Mouse (Mus musculus) spleen, postnatal 36 days (tissue): ENCODE results near the gene Grin3b.
A peak's percentile ranks its signal among the peaks of the same experiment; 100 is the strongest.

ENCODE experiments used
- DNase-seq, 2 experiments: peaks; one replicate each; pipeline ENCODE4 v3.0.0; 2022; ENCODE audit warnings: low spot score in 2 of 2, mixed read lengths in 1 of 2

The Grin3b gene

DNA sequence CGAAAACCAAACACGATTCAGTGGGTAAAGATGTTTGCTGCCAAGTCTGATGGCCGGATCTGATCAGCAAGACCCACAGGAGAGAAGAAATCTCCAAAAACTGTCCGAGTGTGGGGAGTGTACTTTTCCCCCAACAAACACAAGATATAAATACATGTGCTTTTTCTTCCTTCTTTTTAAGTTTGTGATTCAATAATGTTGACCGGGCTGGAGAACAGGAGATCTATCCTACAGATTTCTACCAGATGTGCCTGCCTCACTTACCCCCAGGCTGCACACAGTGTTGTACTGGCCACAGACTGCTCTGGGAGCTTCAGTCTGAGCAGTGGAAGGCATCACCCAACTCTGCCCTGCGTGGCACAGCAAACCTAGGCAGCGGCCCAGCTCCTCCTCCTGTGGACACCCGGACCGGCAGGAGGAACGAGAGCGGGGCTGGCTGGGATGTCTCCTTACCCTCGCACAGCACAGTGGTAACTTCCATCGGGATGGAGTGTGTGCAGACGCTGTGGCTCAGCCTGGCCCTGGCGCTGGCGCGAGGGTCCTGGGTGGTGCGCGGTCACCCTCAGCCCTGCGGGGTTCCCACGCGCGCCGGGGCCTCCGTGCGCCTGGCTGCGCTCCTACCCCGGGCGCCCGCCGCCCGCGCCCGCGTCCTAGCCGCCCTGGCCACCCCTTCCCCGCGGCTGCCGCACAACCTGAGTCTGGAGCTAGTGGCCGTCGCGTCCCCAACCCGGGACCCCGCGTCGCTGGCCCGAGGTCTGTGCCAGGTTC lies at the start of gene Grin3b:
Grin3b (plus strand) TSS at position 301 of the 768 bp plus-strand sequence.
- no peak for DNase-seq

DNA sequence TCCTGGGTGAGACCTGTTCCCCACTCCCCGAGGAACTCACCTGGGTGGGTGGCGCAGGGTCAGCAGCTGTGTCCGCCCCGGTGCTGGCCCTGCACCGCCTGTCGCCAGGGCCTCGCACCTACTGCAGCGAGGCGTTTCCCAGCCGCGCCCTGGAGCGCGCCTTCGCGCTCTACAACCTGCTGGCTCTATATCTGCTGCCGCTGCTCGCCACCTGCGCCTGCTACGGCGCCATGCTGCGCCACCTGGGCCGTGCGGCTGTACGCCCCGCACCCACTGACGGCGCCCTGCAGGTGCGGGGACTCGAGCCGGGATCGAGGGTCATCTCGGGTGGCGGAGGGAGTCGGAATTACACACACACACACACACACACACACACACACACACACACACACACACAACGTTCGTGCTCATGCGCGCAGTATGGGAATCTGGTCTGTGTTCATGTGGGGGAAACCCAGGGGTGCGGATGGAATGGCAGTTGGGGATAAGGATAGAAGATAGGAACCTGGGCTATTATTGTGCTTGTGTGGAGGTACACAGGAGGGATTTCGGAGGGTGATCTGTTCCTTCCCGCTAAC lies 49.5 kb upstream of the Grin3b start, which contains the start of gene R3hdm4:
R3hdm4 (minus strand) TSS at position 251 of the 578 bp plus-strand sequence.
- no peak for DNase-seq

DNA sequence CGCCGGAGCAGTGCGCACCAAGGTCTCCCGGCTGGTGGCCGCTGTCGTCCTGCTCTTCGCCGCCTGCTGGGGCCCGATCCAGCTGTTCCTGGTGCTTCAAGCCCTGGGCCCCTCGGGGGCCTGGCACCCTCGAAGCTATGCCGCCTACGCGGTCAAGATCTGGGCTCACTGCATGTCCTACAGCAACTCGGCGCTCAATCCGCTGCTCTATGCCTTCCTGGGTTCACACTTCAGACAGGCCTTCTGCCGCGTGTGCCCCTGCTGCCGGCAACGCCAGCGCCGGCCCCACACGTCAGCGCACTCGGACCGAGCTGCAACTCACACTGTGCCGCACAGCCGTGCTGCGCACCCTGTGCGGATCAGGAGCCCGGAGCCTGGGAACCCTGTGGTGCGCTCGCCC lies 48.9 kb upstream of the Grin3b start:
- no peak for DNase-seq

DNA sequence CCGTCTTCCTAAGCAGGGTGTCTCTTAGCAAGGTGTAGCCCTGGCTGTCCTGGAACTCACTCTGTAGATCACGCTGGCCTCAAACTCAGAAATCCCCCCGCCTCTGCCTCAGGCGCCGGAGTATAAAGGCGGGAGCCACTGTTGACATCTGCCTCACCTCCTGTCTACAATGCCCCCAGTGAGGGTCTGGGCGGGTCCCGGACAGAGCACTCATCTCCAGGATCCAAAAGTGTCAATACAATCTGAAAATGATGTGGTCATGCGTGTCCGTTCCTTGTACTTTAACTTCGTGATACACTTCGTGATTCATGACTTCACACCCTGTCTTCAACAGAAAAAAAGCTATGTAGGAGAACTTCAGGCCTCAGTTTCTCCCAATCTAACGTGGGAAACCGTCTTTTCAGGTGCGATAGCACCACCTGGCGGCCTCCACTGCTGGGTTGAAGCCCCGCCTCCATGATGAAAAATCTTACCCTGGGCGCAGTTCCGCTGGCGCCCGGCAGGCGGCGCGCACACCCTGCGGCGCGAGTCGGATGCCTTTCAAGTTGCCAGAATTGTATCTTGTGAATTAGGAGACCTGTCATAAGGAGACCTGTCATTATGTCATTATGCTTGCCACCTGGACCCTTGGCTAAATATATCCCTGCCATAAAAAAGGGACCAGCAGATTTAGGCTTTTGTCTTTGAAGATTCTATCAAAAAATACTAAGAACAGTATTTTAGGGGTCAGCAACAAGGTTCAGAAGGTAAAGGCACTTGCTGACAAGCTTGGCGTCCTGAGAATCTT lies 45.3 kb upstream of the Grin3b start:
- peak; percentile 86 to 93 for DNase-seq

DNA sequence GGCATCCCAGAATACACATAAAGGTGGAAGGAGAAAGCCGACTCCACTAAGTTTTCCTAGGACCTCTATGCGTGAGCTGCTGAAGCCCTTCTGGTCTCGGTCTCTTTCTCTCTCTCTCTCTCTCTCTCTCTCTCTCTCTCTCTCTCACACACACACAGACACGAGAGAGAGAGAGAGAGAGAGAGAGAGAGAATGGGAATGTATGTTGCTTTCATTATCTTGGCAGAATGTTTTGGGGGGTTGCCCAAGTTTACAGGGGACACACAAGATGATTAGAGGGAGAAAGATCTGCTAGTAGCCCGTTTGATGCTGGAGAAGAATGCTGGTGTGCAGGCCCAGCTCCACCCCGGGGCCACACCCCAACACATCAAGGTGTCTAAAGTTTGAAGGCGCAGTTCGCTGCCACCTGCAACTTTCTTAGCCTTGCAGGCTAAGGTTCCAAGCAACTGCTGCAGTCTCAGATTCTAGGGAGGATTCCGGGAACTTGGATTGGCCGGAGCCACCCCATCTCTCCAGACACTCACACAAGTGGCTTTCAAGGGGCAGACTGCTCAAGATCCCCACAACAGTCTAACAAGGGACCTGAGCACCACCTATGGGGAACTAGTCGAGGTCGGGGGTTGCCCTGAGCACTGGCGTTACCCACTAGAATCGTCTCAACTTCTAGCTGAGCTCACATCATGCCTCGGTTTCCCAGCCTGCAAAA lies 44.6 kb upstream of the Grin3b start:
- peak in 1 of 2 experiments; percentile 62 for DNase-seq

DNA sequence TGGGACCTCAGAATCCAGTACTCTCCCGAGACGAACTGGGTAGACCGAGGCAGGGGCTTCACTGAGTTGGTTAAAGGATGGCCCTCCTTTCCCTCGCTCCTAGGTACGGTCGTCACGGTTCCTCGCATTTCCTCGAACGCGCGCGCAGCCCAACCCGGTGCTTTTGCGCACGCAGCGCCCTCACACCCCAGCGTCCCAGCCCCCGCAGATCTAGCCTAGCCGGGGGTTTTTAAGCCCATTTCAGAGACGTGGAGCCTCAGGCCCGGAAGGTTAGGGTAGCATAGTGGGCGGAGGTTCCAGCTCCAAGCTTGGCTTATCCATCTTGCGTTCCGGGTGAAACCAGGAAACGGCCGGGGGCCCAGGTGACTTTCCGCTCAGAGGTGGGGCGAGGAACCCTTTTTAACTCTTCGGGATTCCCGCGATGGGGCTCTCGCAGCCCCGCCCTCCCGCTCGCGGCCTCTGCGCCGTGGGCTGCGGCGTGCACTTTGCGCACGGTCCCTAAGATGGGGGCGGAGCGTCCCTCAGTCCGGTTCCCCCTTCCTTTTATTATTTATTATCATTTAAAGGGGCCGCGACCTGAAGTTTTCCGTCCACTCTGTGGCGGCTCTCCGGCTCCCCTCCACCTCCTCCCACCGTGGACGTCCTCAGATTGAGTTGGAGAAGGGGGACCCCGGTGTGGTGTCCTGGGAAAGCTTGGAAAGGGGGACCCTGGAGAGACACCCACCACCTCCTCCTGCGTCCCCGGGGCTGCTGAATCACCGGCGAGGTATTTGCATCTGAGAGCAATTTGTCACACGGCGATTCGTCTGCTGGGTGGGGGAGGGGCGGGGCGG lies 43.8 kb upstream of the Grin3b start, which contains the start of gene Arid3a:
Arid3a (plus strand) TSS at position 553 of the 833 bp plus-strand sequence.
- peak; percentile 88 to 89 for DNase-seq

DNA sequence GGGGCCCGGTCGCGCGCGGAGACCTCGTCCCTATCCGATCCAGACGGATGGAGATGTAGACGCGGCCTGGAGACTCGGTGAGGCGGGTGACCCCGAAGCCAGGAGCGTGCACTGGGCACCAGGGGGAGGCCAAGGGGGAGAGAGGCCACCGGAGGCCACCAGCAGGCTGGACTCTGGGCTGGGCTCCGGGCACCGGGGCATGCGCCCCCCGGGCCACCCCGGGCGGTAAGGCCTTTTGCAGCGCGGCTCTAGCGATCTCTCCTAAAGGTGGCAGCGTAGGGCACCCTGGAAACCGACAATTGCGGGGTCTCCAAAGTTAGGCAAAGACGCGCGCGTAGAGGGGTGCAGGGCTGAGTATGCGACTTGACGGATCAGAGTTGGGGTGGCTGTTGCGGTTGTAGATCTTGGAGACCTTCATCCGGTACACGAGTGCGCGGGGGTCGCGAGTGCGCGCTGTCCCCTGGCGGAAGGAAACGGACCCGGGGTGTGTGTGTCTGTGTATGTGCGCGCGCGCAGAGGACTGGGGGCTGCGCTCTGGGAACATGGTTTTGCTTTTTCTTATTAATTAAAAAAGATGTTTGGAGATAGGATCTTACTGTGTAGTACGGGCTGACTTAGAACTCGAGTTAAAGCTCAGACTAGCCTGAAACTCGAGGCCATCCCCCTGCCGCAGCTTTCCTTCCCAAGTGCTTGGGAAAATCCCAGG lies 43.0 kb upstream of the Grin3b start:
- peak; percentile 71 to 72 for DNase-seq

DNA sequence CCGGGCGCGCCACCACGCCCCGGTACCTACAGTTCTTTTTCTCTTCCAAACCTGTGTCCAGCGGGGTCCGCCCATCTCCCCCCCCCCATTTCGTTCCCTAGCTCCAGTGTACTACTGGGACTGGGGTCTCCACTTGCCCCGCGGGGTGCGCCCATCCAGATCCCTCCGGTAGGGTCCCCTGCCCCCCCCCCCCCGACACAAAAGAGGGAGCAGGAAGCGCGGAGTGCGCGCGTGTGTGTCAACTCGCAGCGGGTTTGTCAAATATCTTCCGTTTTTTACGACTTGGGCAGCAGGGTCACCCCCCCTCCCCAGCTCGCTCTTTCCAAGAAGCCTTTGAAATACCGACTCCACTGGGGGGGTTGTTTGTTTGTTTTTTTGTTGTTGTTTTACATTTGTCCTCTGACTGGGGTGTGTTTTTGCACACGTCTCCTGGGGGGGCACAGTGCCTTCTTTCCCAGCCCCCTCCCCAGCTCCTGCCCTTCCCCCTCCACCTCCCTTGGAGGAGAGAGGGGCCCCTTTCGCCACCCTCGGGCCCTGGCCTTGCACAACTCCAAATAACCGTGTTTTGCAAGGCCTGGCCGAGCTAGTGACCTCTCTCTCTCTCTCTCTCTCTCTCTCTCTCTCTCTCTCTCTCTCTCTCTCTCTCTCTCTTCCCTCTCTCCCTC lies 42.4 kb upstream of the Grin3b start:
- DNase-seq: peak; percentile 60 to 67

DNA sequence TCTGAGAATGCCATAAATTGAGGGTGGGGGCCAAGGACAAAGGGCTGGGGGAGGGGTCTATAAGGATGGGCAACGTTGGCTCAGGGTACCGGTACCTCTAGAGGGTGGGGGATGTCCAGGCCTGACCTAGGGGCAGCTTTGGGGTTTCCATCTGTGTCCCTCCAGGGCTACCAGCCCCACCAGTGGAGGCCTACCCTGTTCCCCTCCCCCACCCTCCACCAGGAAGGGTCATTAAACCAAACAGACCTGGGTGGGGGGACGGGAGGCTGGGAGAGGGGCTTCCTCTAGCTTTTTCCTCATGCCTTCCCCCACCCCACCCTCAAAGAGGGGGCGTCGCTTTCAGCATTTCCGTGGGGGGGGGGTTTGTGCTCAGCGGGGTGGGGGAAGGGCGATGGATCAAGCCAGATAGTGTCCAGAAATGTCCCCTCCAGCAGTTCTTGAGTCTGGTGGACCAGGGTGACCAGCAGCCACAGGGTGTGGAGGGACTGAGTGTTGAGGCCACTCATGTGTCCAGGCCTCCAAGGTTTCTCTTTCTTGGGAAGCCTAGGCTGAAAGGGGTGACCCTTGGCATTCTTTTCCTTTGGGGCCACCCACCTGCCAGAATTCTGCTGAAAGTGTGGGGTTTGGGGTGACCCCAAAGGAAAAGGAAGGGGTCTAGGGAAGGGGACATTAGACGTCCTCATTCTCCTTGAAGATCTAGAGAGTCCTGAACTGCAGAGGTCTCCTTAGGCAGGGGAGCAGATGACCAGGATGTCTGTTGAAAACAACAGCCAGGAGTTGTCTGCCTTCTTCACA lies 41.4 kb upstream of the Grin3b start:
- no peak for DNase-seq

DNA sequence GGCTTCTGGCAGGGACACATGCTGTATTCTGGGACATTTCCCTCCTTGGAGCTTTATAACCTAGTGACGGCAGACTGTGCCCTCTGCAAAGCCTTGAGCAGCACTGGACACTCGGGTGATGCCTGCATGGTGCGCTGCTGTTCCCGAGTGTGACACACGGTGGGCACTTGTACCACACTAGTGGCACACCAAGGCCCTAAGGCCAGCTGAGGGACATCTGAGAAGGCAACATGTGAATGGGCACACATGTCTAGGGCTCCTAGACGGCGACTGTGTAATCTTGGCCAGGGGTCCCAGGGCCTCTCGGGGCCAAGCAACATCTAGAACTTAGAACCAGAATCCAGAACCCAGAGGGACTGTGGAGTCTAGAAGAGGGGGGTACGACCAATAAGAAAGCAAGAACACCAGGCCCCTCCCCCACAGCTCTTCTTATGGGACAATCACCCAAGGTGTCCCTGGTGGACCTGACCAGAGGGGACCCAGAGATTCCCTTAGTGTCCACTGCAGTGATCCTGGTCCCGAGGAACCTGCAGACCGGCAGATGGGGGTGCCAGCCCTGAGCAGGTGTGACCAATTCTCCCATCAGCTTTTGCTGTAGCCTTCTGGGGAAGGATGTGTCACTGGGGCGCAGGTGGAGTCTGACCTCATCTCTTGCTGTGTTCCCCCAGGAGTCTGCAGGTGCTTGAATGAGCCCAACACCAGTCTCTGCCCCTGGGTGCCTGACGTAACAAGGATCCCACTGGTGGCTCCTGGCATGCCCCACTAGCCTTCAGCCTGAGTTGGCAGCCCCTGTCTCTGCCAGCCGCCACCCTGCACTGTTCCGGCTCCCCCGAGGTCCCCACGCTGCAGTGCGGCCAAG lies 40.3 kb upstream of the Grin3b start:
- no peak for DNase-seq

DNA sequence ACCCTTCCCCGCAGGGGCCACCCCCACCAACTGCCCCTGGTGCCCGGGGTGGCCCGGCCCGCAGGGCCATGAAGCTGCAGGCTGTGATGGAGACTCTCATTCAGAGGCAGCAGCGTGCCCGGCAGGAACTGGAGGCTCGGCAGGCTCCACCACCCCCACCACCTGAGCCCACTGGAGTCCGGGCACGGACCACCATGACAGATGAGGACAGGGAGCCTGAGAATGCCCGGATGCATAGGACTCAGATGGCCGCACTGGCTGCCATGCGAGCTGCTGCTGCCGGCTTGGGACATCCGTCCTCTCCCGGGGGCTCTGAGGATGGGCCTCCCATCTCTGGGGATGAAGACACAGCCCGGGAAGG lies 39.7 kb upstream of the Grin3b start:
- DNase-seq: no peak

DNA sequence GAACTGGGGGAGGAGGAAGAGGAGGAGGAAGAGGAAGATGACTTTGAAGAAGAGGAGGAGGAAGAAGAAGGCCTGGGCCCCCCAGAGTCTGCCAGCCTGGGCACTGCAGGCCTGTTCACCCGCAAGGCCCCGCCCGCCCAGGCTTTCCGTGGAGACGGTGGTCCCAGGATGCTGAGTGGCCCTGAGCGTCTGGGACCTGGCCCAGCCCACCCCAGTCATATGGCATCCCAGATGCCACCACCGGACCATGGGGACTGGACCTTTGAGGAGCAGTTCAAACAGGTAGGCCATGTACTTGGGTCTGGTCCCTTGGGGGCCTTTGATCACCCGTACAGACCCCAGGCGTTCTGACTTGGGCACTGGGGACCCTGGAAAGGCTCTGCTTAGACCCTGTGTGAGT lies 38.7 kb upstream of the Grin3b start:
- no peak for DNase-seq

DNA sequence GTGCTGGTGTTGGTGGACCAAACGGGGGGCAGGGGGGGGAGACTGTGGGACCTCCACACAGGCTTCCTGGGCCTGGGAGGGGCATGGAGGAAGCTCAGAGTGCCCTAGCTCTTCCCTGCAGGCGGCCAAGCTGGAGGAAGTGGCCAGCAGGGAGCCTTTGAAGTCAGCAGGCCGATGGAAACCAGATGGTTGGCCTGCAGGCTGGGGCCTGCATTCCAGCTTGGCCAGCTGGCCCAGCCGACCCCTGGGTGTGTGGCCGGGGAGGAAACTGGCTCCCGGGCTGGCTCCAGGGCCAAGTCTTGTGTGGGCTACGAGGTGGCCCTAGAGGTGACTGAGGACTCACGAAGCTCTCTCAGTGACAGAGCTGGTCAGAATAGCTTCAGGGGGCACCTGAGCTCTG lies 37.8 kb upstream of the Grin3b start:
- DNase-seq: no peak

DNA sequence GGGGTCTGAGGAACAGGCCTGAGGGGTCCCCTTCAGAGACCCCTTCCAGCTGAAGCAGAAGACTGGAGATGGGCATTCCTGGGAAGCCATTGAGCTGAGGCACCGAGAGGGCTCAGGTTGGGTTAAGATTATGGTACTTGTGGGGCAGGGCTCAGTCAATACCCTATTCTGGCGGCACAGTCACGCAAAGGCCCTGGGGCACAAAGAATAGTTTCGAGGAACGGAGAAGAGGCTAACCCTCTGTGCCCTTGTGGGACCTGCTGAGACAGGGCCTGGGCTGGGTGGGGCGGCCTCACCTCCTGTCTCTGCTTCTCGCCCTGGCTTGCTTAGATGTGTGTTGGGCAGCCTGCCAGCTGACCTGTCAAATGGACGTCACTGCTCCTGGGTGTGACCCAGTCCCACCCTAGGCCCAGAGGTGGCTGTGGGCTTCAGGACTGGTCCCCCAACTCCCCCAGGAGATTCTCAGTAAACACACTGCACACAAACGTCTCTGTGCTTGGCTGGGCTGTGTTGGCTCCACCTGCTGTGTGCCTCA lies 37.3 kb upstream of the Grin3b start:
- no peak for DNase-seq

DNA sequence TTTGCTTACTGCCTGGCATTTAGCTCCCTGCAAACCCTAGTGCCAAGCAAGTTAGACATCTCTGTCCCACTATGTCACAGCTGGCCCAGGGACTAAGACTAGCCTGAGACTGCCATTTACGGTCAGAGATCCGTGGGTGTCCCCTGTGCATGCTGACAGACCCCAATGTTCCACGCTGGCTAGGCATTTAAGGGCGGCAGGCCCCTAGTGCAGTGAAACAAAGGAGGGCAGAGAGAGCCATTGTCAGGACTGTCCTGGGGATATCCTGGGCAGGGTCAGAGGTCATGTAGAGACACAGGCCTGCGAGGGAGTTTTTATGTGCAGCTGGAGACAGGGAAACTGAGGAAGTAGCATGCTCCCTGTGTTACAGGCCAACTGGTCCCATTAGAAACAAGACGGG lies 36.7 kb upstream of the Grin3b start:
- no peak for DNase-seq

DNA sequence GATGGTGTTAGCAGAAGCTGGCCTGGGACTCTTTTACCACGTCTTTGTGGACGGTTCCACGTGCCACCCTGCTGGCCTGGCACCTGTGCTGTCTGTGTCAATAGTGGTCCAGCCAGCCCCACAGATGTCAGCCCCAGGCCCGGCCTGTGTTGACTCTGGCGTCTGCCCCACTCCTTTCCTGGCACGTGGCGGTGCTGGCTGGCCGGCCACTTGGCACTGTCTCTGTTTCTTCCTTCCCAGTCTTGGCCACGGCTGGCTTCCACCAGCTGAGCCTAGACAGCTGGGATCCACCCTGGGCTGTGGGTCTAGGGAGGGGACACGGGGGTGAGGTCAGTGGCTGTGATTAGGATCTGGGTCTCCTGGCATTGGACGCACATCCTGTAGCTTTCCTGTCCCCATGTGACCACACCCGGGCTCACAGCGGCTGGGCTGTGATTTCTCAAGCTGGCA lies 36.2 kb upstream of the Grin3b start:
- DNase-seq: peak in 1 of 2 experiments; percentile 44

DNA sequence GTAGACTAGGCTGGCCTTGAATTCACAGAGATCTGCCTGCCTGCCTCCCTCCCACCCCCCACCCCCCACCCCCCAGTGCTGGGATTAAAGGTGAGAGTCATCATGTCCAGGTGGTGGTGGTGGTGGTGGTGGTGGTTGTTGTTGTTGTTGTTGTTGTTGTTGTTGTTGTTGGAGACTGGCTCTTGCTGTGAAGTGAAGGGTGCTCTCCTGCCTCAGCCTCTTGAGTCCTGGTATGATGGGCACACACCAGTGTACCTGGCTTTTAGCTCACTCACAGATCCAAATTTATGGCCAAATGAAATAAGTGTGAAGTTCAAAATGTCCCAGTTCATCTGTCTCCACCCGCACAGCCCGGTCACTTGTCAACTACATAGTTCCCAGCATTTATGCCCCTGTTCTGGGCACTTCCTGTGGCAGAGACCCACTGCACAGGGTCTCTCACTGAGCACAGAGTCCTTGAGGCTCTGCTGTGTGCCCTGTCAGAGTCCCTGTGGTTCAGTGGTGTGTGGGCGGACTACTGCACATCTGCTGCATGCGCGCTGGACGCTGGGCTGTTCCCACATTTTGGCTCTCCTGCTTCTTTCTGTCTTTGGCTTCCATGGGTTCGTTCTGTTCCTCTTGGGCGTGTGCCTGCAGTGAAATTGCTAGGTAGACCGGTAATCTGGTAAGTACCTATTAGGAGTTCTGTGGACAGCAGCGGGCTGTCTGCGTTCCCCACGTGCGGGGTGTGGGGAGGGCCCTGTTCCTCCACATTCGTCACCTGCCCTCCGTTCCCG lies 35.5 kb upstream of the Grin3b start:
- DNase-seq: no peak
